Mouse (Mus musculus) CH12.LX (cell line): ENCODE data around the gene Csf2rb. TPM values are rescaled to one million over a fixed set of nuclear protein-coding genes. Genes with fewer than 3 reads are reported as not detected.

Source experiments
- DNase-seq: peaks from one replicate; pipeline ENCODE4 v3.0.0-alpha.2; 2013; ENCODE audit errors: extremely low read depth
- H3K27ac ChIP-seq: 2 replicates; pipeline ENCODE4 v1.5.1; 2012; ENCODE audit warnings: low read depth, mild to moderate bottlenecking, control low read depth, moderate library complexity; ENCODE audit not compliant: insufficient read depth
- H3K27me3 ChIP-seq: replicated peaks from 2 replicates; pipeline ENCODE3; 2012; ENCODE audit warnings: inconsistent platforms
- H3K36me3 ChIP-seq, 2 experiments: replicated peaks in 1 of 2; 2 replicates each; pipeline versions ENCODE3 to v1.6.1; 2012; ENCODE audit warnings: inconsistent platforms in 1 of 2, low read length in 1 of 2, mild to moderate bottlenecking in 1 of 2, mixed read lengths in 1 of 2, moderate library complexity in 1 of 2; ENCODE audit not compliant: control insufficient read depth in 1 of 2, insufficient read depth in 1 of 2
- H3K4me1 ChIP-seq, 2 experiments: 2 replicates each; pipeline ENCODE4 v1.6.1; 2012; ENCODE audit warnings: inconsistent platforms in 1 of 2, moderate library complexity in 1 of 2; ENCODE audit not compliant: insufficient read depth in 2 of 2, control insufficient read depth in 1 of 2
- H3K4me2 ChIP-seq: 2 replicates; pipeline ENCODE4 v1.6.1; 2012; ENCODE audit warnings: low read depth, mild to moderate bottlenecking, control low read depth; ENCODE audit not compliant: poor library complexity, insufficient read depth, severe bottlenecking
- H3K4me3 ChIP-seq, 3 experiments: fragments of 150-350 bp in 1 of 3; sonication (generic) in 1 of 3; replicated peaks in 1 of 3; 2 replicates each; pipeline versions ENCODE3 to v1.5.1; 2011 to 2012; ENCODE audit warnings: low read depth in 2 of 3, low read length in 2 of 3, mild to moderate bottlenecking in 2 of 3, moderate library complexity in 2 of 3, control low read depth in 1 of 3, improper control_type of control experiment in 1 of 3, inconsistent platforms in 1 of 3, mixed read lengths in 1 of 3; ENCODE audit not compliant: poor library complexity in 1 of 3
- H3K79me2 ChIP-seq: replicated peaks from 2 replicates; pipeline ENCODE4 v1.6.1; 2012; ENCODE audit warnings: mild to moderate bottlenecking, moderate library complexity; ENCODE audit not compliant: control insufficient read depth, poor library complexity, insufficient read depth, severe bottlenecking; ENCODE audit errors: extremely low read depth
- H3K9ac ChIP-seq: 2 replicates; pipeline ENCODE4 v1.6.1; 2012; ENCODE audit warnings: low read depth, mild to moderate bottlenecking, control low read depth, moderate library complexity; ENCODE audit not compliant: insufficient read depth
- H3K9me3 ChIP-seq: replicated peaks from 2 replicates; pipeline ENCODE3; 2012; ENCODE audit warnings: low read length, inconsistent platforms, mixed read lengths
- BHLHE40 ChIP-seq: IDR thresholded peaks from 2 replicates; pipeline ENCODE4 v1.6.1; 2011; ENCODE audit warnings: mild to moderate bottlenecking, low read depth, low read length, improper control_type of control experiment
- CHD1 ChIP-seq: IDR thresholded peaks from 2 replicates; pipeline ENCODE4 v1.6.1; 2012; ENCODE audit warnings: low read depth, low read length, improper control_type of control experiment, inconsistent platforms
- CHD2 ChIP-seq: IDR thresholded peaks from 2 replicates; pipeline ENCODE4 v1.6.1; 2011; ENCODE audit warnings: low read length, improper control_type of control experiment
- CTCF ChIP-seq, 2 experiments: IDR thresholded peaks in 1 of 2; conservative IDR thresholded peaks in 1 of 2; 2 replicates each; pipeline ENCODE4 v1.5.1; 2011 to 2012; ENCODE audit warnings: low read depth in 2 of 2, low read length in 2 of 2, improper control_type of control experiment in 1 of 2, inconsistent platforms in 1 of 2, mild to moderate bottlenecking in 1 of 2, moderate library complexity in 1 of 2
- E2F4 ChIP-seq: IDR thresholded peaks from 2 replicates; pipeline ENCODE4 v1.6.1; 2011; ENCODE audit warnings: low read depth, low read length, improper control_type of control experiment; ENCODE audit not compliant: insufficient replicate concordance
- ELF1 ChIP-seq: IDR thresholded peaks from 2 replicates; pipeline ENCODE4 v1.6.1; 2014; ENCODE audit warnings: low read depth, mild to moderate bottlenecking, inconsistent platforms, low read length, improper control_type of control experiment
- EP300 ChIP-seq: IDR thresholded peaks from 2 replicates; pipeline ENCODE4 v1.6.1; 2011; ENCODE audit warnings: low read length, improper control_type of control experiment
- ETS1 ChIP-seq: conservative IDR thresholded peaks from 2 replicates; pipeline ENCODE4 v1.6.1; 2012; ENCODE audit warnings: low read depth, mild to moderate bottlenecking, inconsistent platforms, low read length, improper control_type of control experiment, moderate library complexity
- GABPA ChIP-seq: IDR thresholded peaks from 2 replicates; pipeline ENCODE4 v1.6.1; 2012; ENCODE audit warnings: low read depth, low read length, improper control_type of control experiment, inconsistent platforms; ENCODE audit not compliant: insufficient replicate concordance
- HCFC1 ChIP-seq: IDR thresholded peaks from 2 replicates; pipeline ENCODE4 v1.6.1; 2012; ENCODE audit warnings: low read depth, mild to moderate bottlenecking, inconsistent platforms, low read length, improper control_type of control experiment
- IRF4 ChIP-seq: IDR thresholded peaks from 2 replicates; pipeline ENCODE4 v1.6.1; 2014; ENCODE audit warnings: low read depth, mild to moderate bottlenecking, inconsistent platforms, low read length, improper control_type of control experiment
- JUN ChIP-seq: IDR thresholded peaks from 2 replicates; pipeline ENCODE4 v1.6.1; 2011; ENCODE audit warnings: low read depth, mild to moderate bottlenecking, low read length, improper control_type of control experiment, moderate library complexity; ENCODE audit not compliant: insufficient read depth
- JUND ChIP-seq: conservative IDR thresholded peaks from 2 replicates; pipeline ENCODE4 v1.6.1; 2011; ENCODE audit warnings: low read depth, low read length, improper control_type of control experiment
- KAT2A ChIP-seq: IDR thresholded peaks from 2 replicates; pipeline ENCODE4 v1.6.1; 2012; ENCODE audit warnings: low read length, improper control_type of control experiment, inconsistent platforms; ENCODE audit not compliant: insufficient replicate concordance
- MAFK ChIP-seq: IDR thresholded peaks from 2 replicates; pipeline ENCODE4 v1.6.1; 2011; ENCODE audit warnings: low read length, improper control_type of control experiment; ENCODE audit not compliant: insufficient replicate concordance
- MAX ChIP-seq: IDR thresholded peaks from 2 replicates; pipeline ENCODE4 v1.6.1; 2011; ENCODE audit warnings: low read length, improper control_type of control experiment
- MAZ ChIP-seq: IDR thresholded peaks from 2 replicates; pipeline ENCODE4 v1.6.1; 2012; ENCODE audit warnings: low read depth, mild to moderate bottlenecking, inconsistent platforms, low read length, improper control_type of control experiment, moderate library complexity
- MEF2A ChIP-seq: IDR thresholded peaks from 2 replicates; pipeline ENCODE4 v1.6.1; 2014; ENCODE audit warnings: low read depth, mild to moderate bottlenecking, inconsistent platforms, low read length, improper control_type of control experiment, borderline replicate concordance
- MXI1 ChIP-seq: IDR thresholded peaks from 2 replicates; pipeline ENCODE4 v1.6.1; 2011; ENCODE audit warnings: mild to moderate bottlenecking, low read depth, low read length, improper control_type of control experiment
- MYC ChIP-seq: IDR thresholded peaks from 2 replicates; pipeline ENCODE4 v1.6.1; 2011; ENCODE audit warnings: low read depth, mild to moderate bottlenecking, improper control_type of control experiment, low read length
- NELFE ChIP-seq: IDR thresholded peaks from 2 replicates; pipeline ENCODE4 v1.6.1; 2011; ENCODE audit warnings: low read depth, low read length, improper control_type of control experiment
- NRF1 ChIP-seq: IDR thresholded peaks from 2 replicates; pipeline ENCODE4 v1.6.1; 2014; ENCODE audit warnings: low read depth, mild to moderate bottlenecking, inconsistent platforms, low read length, improper control_type of control experiment, moderate library complexity
- PAX5 ChIP-seq: IDR thresholded peaks from 2 replicates; pipeline ENCODE4 v1.6.1; 2012; ENCODE audit warnings: low read length, inconsistent platforms, mixed read lengths
- POLR2A ChIP-seq: IDR thresholded peaks from 2 replicates; pipeline ENCODE4 v1.6.1; 2011; ENCODE audit warnings: low read depth, mild to moderate bottlenecking, improper control_type of control experiment, low read length
- POLR2AphosphoS2 ChIP-seq: IDR thresholded peaks from 2 replicates; pipeline ENCODE4 v1.6.1; 2011; ENCODE audit warnings: low read depth, low read length, improper control_type of control experiment
- RAD21 ChIP-seq: IDR thresholded peaks from 2 replicates; pipeline ENCODE4 v1.6.1; 2011; ENCODE audit warnings: low read depth, mild to moderate bottlenecking, low read length, improper control_type of control experiment, moderate library complexity
- RCOR1 ChIP-seq: conservative IDR thresholded peaks from 2 replicates; pipeline ENCODE4 v1.6.1; 2012; ENCODE audit warnings: low read depth, mild to moderate bottlenecking, inconsistent platforms, low read length, improper control_type of control experiment
- SIN3A ChIP-seq: IDR thresholded peaks from 2 replicates; pipeline ENCODE4 v1.6.1; 2012; ENCODE audit warnings: low read length, improper control_type of control experiment, inconsistent platforms
- SMC3 ChIP-seq: IDR thresholded peaks from 2 replicates; pipeline ENCODE4 v1.6.1; 2011; ENCODE audit warnings: low read depth, low read length, improper control_type of control experiment
- TBP ChIP-seq: conservative IDR thresholded peaks from 2 replicates; pipeline ENCODE4 v1.6.1; 2011; ENCODE audit warnings: low read depth, low read length, improper control_type of control experiment
- TCF12 ChIP-seq: IDR thresholded peaks from 2 replicates; pipeline ENCODE4 v1.6.1; 2014; ENCODE audit warnings: low read depth, mild to moderate bottlenecking, inconsistent platforms, low read length, improper control_type of control experiment
- UBTF ChIP-seq: IDR thresholded peaks from 2 replicates; pipeline ENCODE4 v1.6.1; 2012; ENCODE audit warnings: low read depth, mild to moderate bottlenecking, inconsistent platforms, low read length, improper control_type of control experiment, moderate library complexity
- USF1 ChIP-seq: IDR thresholded peaks from 2 replicates; pipeline ENCODE4 v1.6.1; 2014; ENCODE audit warnings: low read depth, mild to moderate bottlenecking, inconsistent platforms, low read length, improper control_type of control experiment
- USF2 ChIP-seq: conservative IDR thresholded peaks from 2 replicates; pipeline ENCODE4 v1.6.1; 2011; ENCODE audit warnings: low read depth, low read length, improper control_type of control experiment
- ZC3H11A ChIP-seq: IDR thresholded peaks from 2 replicates; pipeline ENCODE4 v1.6.1; 2012; ENCODE audit warnings: low read depth, mild to moderate bottlenecking, inconsistent platforms, low read length, improper control_type of control experiment
- ZKSCAN1 ChIP-seq: IDR thresholded peaks from 2 replicates; pipeline ENCODE4 v1.6.1; 2012; ENCODE audit warnings: low read depth, inconsistent platforms, low read length, improper control_type of control experiment, borderline replicate concordance
- ZMIZ1 ChIP-seq: IDR thresholded peaks from 2 replicates; pipeline ENCODE4 v1.6.1; 2012; ENCODE audit warnings: low read depth, mild to moderate bottlenecking, inconsistent platforms, low read length, improper control_type of control experiment
- ZNF384 ChIP-seq: IDR thresholded peaks from 2 replicates; pipeline ENCODE4 v1.6.1; 2012; ENCODE audit warnings: low read depth, low read length, improper control_type of control experiment, inconsistent platforms
- dilution Hi-C: fragments of 300-500 bp; cut with MboI; formaldehyde crosslinking; loops from 2 replicates; pipeline ENCODE4 v1.14.3; 2020; ENCODE audit warnings: low sequenced_read_pairs; ENCODE audit not compliant: extremely low pct_unique_long_range_greater_than_20kb, extremely low pct_ligation_motif_present
- in situ Hi-C: fragments of 300-500 bp; cut with MboI; formaldehyde crosslinking; loops from 3 replicates; pipeline ENCODE4 v1.14.3; 2019; ENCODE audit warnings: low sequenced_read_pairs, low pct_ligation_motif_present, low pct_unique_long_range_greater_than_20kb, mixed read lengths
- polyA plus RNA-seq: library from polyadenylated mRNA; unstranded; fragments of >175 nt; gene quantifications from 2 replicates; pipeline ENCODE4 v1.2.1, GENCODE M21; 2012; ENCODE audit warnings: low read depth; ENCODE audit not compliant: insufficient read length
- total RNA-seq, 2 experiments: library from RNA; depleted of rRNA; stranded (reverse); fragments of 300-350 nt in 1 of 2; fragments of >200 nt in 1 of 2; gene quantifications; 2 replicates each; pipeline ENCODE4 v1.2.3; 2012 to 2014

Csf2rb gene
- total and polyA plus RNA-seq, 3 experiments: 134 to 222 (median 179) TPM

DNA sequence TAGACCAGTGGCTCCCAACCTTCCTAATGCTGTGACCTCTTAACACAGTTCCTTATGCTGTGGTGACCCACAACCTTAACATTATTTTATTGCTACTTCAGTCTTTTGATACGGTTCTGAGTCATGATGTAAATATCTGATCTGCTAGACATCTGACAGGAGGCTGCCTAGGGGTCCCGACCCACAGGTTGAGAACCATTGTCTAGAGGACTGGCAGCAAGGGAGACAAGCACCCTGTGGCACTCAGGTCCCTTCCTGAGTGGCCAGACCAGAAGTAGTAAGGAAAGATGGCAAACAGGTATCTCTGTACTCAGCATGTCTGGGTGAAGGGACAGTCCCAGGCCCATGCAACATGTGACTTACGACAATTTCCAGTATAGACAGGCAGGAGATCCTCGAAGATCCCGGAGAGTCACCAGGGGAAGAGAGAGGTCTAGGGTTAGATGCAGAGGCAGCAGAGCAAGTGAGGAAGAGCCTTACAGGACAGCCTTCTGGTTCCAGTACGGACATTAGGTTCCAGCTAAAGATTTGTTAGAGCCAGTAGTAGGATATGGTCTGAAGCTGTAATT, 21.8 kb upstream of the Csf2rb start:
- peak overlapping the region; percentile 97 for H3K27ac ChIP-seq
- H3K27me3 ChIP-seq: no peaks in the 10 kb centered on the region
- peak overlapping the region; percentile 70 for H3K4me2 ChIP-seq
- H3K36me3 ChIP-seq: peaks cover 4 to 27% of the 10 kb centered on the region in 2 experiments
- peaks cover 1% of the 10 kb centered on the region for H3K9me3 ChIP-seq
- TF ChIP-seq PAX5: no peak
- peak; percentile 90 for TF ChIP-seq MAX
- TF ChIP-seq EP300: no peak
- TF ChIP-seq MAFK: no peak; the same call in 1 of the 2 replicates
- TF ChIP-seq ZKSCAN1: no peak
- TF ChIP-seq ZMIZ1: peak; percentile 10; the same call in 1 of the 2 replicates
- peak; percentile 59 for TF ChIP-seq USF2
- TF ChIP-seq MEF2A: peak; percentile 65; the same call in 1 of the 2 replicates
- TF ChIP-seq NRF1: no peak
- TF ChIP-seq POLR2A: peak; percentile 54
- peak; percentile 57 for TF ChIP-seq MXI1
- TF ChIP-seq ZC3H11A: no peak
- TF ChIP-seq TCF12: peak; percentile 71; the same call in 1 of the 2 replicates
- no peak for TF ChIP-seq JUN
- no peak for TF ChIP-seq RCOR1
- no peak for TF ChIP-seq KAT2A
- TF ChIP-seq RAD21: no peak
- no peak for TF ChIP-seq SMC3
- no peak for TF ChIP-seq JUND
- TF ChIP-seq SIN3A: no peak
- peak; percentile 92 for TF ChIP-seq CHD1
- no peak for TF ChIP-seq UBTF
- TF ChIP-seq GABPA: no peak
- TF ChIP-seq ELF1: no peak
- TF ChIP-seq NELFE: 0 out of 2 replicates have a peak, but pooled peaks have one; percentile 21
- peak; percentile 82 for TF ChIP-seq BHLHE40
- no peak for TF ChIP-seq POLR2AphosphoS2
- TF ChIP-seq USF1: peak; percentile 77
- TF ChIP-seq TBP: peak; percentile 45; the same call in 1 of the 2 replicates
- no peak for TF ChIP-seq MAZ
- 0 out of 2 replicates have a peak, but pooled peaks have one; percentile 27 for TF ChIP-seq HCFC1
- no peak for TF ChIP-seq ZNF384
- TF ChIP-seq ETS1: no peak; the same call in none of the 2 replicates
- TF ChIP-seq E2F4: no peak
- peak; percentile 82 for TF ChIP-seq CHD2
- peak; percentile 86 for TF ChIP-seq MYC
- TF ChIP-seq IRF4: no peak
- no peak for TF ChIP-seq CTCF (conservative IDR thresholded peaks at IDR 0.05 in 1 of 2, IDR thresholded peaks at IDR 0.05 in 1 of 2; ENCODE audit: low read depth in 2 of 2, low read length in 2 of 2)
- H3K4me1 ChIP-seq: peaks cover 33 to 57% of the 10 kb centered on the region in 2 experiments
- dilution Hi-C loops: no loop called here
- H3K9ac ChIP-seq: peak overlapping the region; percentile 98
- H3K79me2 ChIP-seq: peaks cover 22% of the 10 kb centered on the region
- in situ Hi-C loops: no loop called here
- DNase-seq: no peak
- peak overlapping the region; percentile 62 to 83 (median 63) for H3K4me3 ChIP-seq
